Mouse (Mus musculus) gastrocnemius, postnatal 36 days (tissue): Measurements from ENCODE around the gene Sept6. TPM values are rescaled to one million over a fixed set of nuclear protein-coding genes. Genes with fewer than 3 reads are reported as not detected.

Experiments used
- DNase-seq, 2 experiments: peaks; one replicate each; pipeline ENCODE4 v3.0.0; 2022
- intact Hi-C: fragments of 180-260 bp; cut with DNase I; formaldehyde crosslinking; loops from one replicate; pipeline ENCODE4 v1.15.1; 2025
- total RNA-seq, 2 experiments: library from RNA; stranded (reverse); gene quantifications; 2 replicates each; pipeline ENCODE4 v1.2.3; 2021

Gene Sept6
- total RNA-seq, 2 experiments from 2014 or later, result 1.7 to 1.9 TPM

DNA sequence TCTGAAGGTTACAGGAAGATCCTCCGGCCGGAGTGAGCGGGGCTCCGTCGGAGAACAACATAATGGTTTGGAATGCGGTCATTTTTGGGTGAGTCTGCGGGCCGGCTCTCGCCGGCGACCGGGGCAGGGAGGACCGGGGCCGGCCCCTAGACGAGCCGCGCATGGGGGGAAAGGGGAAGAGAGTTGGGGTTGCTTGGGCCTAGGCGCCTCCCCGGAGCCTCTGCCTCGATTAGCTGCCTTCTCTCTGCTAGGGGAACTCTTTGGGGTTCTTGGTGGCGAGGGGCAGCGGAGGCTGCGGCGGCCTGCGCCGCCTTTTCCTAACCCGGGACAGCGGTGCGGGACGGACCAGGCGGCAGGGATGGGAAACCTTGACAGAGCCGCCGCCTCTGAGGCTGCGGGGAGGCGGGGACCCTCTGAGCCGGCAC lies 116.9 kb downstream of the Sept6 start:
- intact Hi-C loops, result no loop called here

DNA sequence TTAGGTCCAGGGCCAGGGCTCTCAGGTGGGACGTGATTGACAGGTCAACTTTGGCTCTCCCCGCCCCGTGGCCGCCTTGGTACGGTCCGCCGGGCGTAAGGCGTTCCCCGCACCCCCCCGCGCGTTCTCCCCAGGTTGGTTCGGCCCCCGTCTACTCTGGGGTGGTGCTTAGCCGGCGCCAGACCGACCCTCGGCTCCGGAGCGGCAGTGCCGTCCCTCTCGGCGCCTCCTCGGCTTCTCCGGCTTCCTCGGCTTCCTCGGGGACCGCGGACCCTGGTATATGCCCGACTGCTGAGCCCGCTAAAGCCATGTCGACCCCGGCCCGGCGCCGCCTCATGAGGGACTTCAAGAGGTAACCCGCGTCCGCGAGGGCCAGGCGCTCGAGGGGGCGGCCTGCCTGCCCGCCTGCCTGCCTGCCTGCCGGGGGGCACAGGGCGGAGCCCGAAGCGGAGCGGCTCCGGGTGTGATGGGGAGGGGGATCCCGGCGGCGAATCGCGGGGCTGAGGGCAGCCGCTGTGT lies 117.4 kb downstream of the Sept6 start:
- intact Hi-C loops, result no loop called here
- DNase-seq, result peak; percentile 78 to 86

More for the DNA sequence above, 116.9 kb downstream of the Sept6 start:
- no peak for DNase-seq

DNA sequence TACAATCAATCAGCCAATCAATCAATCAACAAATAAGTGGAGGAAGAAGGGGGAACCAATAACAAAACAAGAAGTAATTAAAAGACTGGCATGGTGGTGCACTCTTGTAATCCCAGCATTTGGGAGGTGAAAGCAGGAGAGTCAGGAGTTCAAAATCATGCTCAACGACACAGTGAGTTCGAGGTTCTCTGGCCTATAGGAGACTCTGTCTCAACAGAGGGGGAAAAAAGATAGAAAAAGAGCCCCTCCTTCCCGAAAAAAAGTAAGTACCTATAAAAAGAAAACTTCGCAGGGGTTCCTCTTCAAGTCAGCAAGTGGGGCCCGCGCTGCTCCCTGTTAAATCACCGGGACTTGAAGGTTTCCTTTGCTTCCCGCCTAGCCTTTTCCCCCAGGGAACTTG lies 117.8 kb downstream of the Sept6 start, which contains the start of the genes Ube2a and C330007P06Rik:
Gene Ube2a, plus strand, starts transcription at position 136 of the 400 bp plus-strand sequence.
Gene C330007P06Rik, minus strand, starts transcription at position 347 of the 400 bp plus-strand sequence.
- DNase-seq, result no peak
- intact Hi-C loops, result no loop called here

DNA sequence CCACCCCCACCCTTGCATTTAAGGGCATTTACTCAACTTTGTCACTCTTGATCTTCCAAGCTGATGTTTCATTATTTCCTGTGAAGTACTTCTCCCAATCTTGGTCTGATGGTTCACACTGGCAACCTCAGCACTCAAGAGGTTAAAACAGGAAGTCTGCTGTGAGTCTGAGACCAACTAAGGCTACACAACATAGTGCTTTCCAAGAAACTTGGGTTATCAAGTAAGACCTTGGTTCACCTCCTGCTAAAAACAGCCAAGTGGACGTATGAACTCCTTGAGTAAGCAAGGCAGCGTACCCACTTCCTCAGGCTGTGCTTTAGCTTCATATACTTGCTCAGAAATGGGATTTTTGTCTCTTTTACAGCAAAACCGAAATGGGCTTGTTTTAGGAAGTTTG lies 121.2 kb downstream of the Sept6 start:
- intact Hi-C loops, result no loop called here
- DNase-seq, result no peak

DNA sequence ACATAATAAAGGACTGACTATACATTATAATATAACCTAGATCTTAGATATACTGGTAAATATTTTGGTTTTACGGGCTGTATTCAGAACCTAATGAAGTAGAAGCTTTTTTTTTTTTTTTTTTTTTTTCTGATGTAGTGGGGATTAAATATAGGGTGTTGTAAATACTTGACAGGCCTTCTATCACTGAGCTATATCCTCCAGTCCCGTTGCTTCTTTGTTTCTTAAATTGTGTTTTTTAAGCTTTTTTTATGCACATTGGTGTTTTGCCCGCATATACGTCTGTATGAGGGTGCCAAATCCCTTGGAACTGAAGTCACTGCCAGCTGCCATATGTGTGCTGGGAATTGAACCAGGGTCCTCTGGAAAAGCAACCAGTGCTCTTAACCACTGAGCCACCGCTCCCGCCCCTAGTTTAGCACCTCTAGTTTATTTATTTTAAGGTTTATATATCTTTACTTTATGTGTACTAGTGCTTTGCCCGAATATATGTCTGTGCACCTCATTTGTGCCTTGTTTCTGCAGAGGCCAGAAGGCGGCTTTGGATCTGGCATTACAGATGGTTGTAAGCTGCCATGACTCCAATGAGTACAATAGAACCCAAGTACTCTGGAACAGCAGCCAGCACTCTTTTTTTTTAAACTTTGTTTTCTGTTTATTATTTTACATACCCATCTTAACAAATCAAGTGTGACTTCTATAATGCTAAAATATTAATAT lies 126.8 kb downstream of the Sept6 start:
- DNase-seq, result no peak
- intact Hi-C loops, result no loop called here

GRCm38 (mm10) chrX:36863766-36864608 lies 127.6 kb downstream of the Sept6 start:
- peak; percentile 68 to 75 for DNase-seq
- intact Hi-C loops, result no loop called here

Other genes starting within 250 kb of the Sept6 start
- under 1 TPM in 1 of 2 experiments, not detected in 1; 0.22 TPM for gene Slc25a43, start 248.1 kb downstream of the Sept6 start, total RNA-seq
- 10 to 100 TPM; 69.8 to 72.5 TPM for gene Slc25a5, start 196.1 kb downstream of the Sept6 start, total RNA-seq
- gene Ube2a, start 117.9 kb downstream of the Sept6 start, total RNA-seq, result 10 to 100 TPM; 37.8 to 38.8 TPM
- gene C330007P06Rik, start 117.7 kb downstream of the Sept6 start, total RNA-seq, result 10 to 100 TPM; 10.6 to 10.7 TPM
- gene Nkrf, start 88.9 kb downstream of the Sept6 start, total RNA-seq, result 1 to 10 TPM; 2.3 to 2.6 TPM
- gene Sowahd, start 57.1 kb upstream of the Sept6 start, total RNA-seq, result not detected
- gene Rpl39, start 93.6 kb upstream of the Sept6 start, total RNA-seq, result 100 to 1,000 TPM; 221 to 256 TPM
- gene Upf3b, start 118.5 kb upstream of the Sept6 start, total RNA-seq, result 1 to 10 TPM; 8.4 to 9.7 TPM
- gene Nkap, start 135.0 kb upstream of the Sept6 start, total RNA-seq, result 1 to 10 TPM; 5.6 to 8.8 TPM
- not detected for gene Akap14, start 177.0 kb upstream of the Sept6 start, total RNA-seq
- gene Ndufa1, start 199.4 kb upstream of the Sept6 start, total RNA-seq, result 100 to 1,000 TPM; 353 to 410 TPM
- 1 to 10 TPM; 1.9 to 3.4 TPM for gene Rnf113a1, start 199.5 kb upstream of the Sept6 start, total RNA-seq
- not detected for gene Gm9, start 219.2 kb upstream of the Sept6 start, total RNA-seq
- not detected for gene Rhox1, start 230.5 kb upstream of the Sept6 start, total RNA-seq